Mouse (Mus musculus) liver, embryonic 11.5 days (tissue): ENCODE measurements around the gene Glcci1. TPM values are rescaled to one million over a fixed set of nuclear protein-coding genes. Genes with fewer than 3 reads are reported as not detected.

Source experiments
- ATAC-seq: fragments of 200-750 bp; cut with Nextera tagmentation; replicated peaks from 2 replicates; pipeline ENCODE4 v1.8.0; 2017; ENCODE audit warnings: moderate number of reproducible peaks, mild to moderate bottlenecking, moderate TSS enrichment, moderate library complexity; ENCODE audit not compliant: low FRiP score
- DNase-seq: peaks from one replicate; pipeline ENCODE4 v3.0.0-alpha.2; 2017; ENCODE audit warnings: low spot score
- H3K27ac ChIP-seq: fragments of 300-500 bp; sonication (generic); 2 replicates; pipeline ENCODE4 v1.5.1; 2014; ENCODE audit warnings: mild to moderate bottlenecking, low read depth, low read length, control low read depth
- H3K27me3 ChIP-seq: fragments of 300-500 bp; sonication (generic); replicated peaks from 2 replicates; pipeline ENCODE4 v1.6.1; 2014; ENCODE audit warnings: low read length, mixed read lengths; ENCODE audit not compliant: control insufficient read depth, insufficient read depth
- H3K36me3 ChIP-seq: fragments of 300-500 bp; sonication (generic); 2 replicates; pipeline ENCODE4 v1.6.1; 2014; ENCODE audit warnings: mild to moderate bottlenecking, low read length, moderate library complexity, mixed read lengths; ENCODE audit not compliant: control insufficient read depth, insufficient read depth
- H3K4me1 ChIP-seq: fragments of 300-500 bp; sonication (generic); replicated peaks from 2 replicates; pipeline ENCODE4 v1.6.1; 2014; ENCODE audit warnings: low read length, mixed read lengths; ENCODE audit not compliant: control insufficient read depth, insufficient read depth
- H3K4me2 ChIP-seq: fragments of 300-500 bp; sonication (generic); 2 replicates; pipeline ENCODE4 v1.6.1; 2014; ENCODE audit warnings: mild to moderate bottlenecking, control low read depth, moderate library complexity
- H3K4me3 ChIP-seq: fragments of 300-500 bp; sonication (generic); 2 replicates; pipeline ENCODE4 v1.5.1; 2014; ENCODE audit warnings: low read depth, low read length, control low read depth
- H3K9ac ChIP-seq: fragments of 300-500 bp; sonication (generic); 2 replicates; pipeline ENCODE4 v1.6.1; 2014; ENCODE audit warnings: low read depth, low read length, control low read depth
- H3K9me3 ChIP-seq: fragments of 300-500 bp; sonication (generic); 2 replicates; pipeline ENCODE4 v1.6.1; 2016; ENCODE audit warnings: low read length, inconsistent platforms, mixed read lengths; ENCODE audit not compliant: control insufficient read depth
- WGBS: fragments of 180-500 bp; shearing (Covaris S2); extraction: QIAGEN DNeasy Blood & Tissue Kit; methylation state at CpG from one replicate; pipeline ENCODE4 v1.1.7; 2014; 5-methylcytosine and 5-hydroxymethylcytosine counted together
- polyA plus RNA-seq: library from polyadenylated mRNA; unstranded; fragments of >200 nt; fragmentation: Nextera tagmentation; extraction: Ambion mirVana; gene quantifications from 2 replicates; pipeline ENCODE4 v1.2.1, GENCODE M21; 2014

Glcci1 gene
- polyA plus RNA-seq = 3.8 and 3.9 TPM in 2 replicates

GRCm38 (mm10) chr6:8509551-8509950 is at the start of gene Glcci1:
Glcci1 (plus strand) TSS chr6:8509600.
- Histone ChIP-seq H3K9ac (peak within 1 kb of the TSS; percentile 92), H3K4me3 (peak within 1 kb of the TSS; percentile 76), H3K27ac (peak within 1 kb of the TSS; percentile 94), H3K9me3 (no peaks in the 10 kb centered on the region), H3K4me1 (peaks cover 5% of the 10 kb centered on the region; the same call in 1 of the 2 replicates), H3K27me3 (no peaks in the 10 kb centered on the region), H3K4me2 (peak within 1 kb of the TSS; percentile 78), H3K36me3 (no peaks in the 10 kb centered on the region)
- DNase-seq (no peak), ATAC-seq (peak; percentile 77)
- 0% methylated on average over 19 of the region's 69 CpGs for WGBS

GRCm38 (mm10) chr6:8462447-8462846 is 47.0 kb upstream of the Glcci1 start:
- H3K4me3 ChIP-seq = no peak overlapping the region
- no peak overlapping the region for H3K4me2 ChIP-seq
- ATAC-seq (no peak), DNase-seq (no peak)
- 87% methylated on average over 2 of the region's 2 CpGs for WGBS
- no peaks in the 10 kb centered on the region for H3K36me3 ChIP-seq
- H3K4me1 ChIP-seq = no peaks in the 10 kb centered on the region
- H3K9ac ChIP-seq = no peak overlapping the region
- no peaks in the 10 kb centered on the region for H3K27me3 ChIP-seq
- H3K9me3 ChIP-seq = no peaks in the 10 kb centered on the region
- H3K27ac ChIP-seq = no peak overlapping the region

- Histone ChIP-seq H3K27ac (no peak overlapping the region), H3K4me2 (no peak overlapping the region), H3K4me1 (no peaks in the 10 kb centered on the region), H3K9me3 (no peaks in the 10 kb centered on the region), H3K27me3 (no peaks in the 10 kb centered on the region), H3K4me3 (no peak overlapping the region), H3K36me3 (no peaks in the 10 kb centered on the region), H3K9ac (no peak overlapping the region)
- DNase-seq = no peak
- 86% methylated on average over 1 of the region's 1 CpGs for WGBS
- no peak for ATAC-seq
Measured at GRCm38 (mm10) chr6:8465388-8465787, 44.0 kb upstream of the Glcci1 start.

GRCm38 (mm10) chr6:8465985-8466384 is 43.4 kb upstream of the Glcci1 start:
- H3K4me3 ChIP-seq = no peak overlapping the region
- H3K4me2 ChIP-seq = no peak overlapping the region
- H3K27me3 ChIP-seq = no peaks in the 10 kb centered on the region
- no peaks in the 10 kb centered on the region for H3K4me1 ChIP-seq
- DNase-seq = no peak
- WGBS = 72% methylated on average over 5 of the region's 5 CpGs
- no peaks in the 10 kb centered on the region for H3K9me3 ChIP-seq
- H3K9ac ChIP-seq = no peak overlapping the region
- H3K36me3 ChIP-seq = no peaks in the 10 kb centered on the region
- ATAC-seq = no peak
- H3K27ac ChIP-seq = no peak overlapping the region

GRCm38 (mm10) chr6:8467667-8468337 is 41.6 kb upstream of the Glcci1 start:
- Histone ChIP-seq H3K27me3 (no peaks in the 10 kb centered on the region), H3K27ac (no peak overlapping the region), H3K9me3 (no peaks in the 10 kb centered on the region), H3K4me3 (no peak overlapping the region), H3K36me3 (no peaks in the 10 kb centered on the region), H3K9ac (no peak overlapping the region), H3K4me2 (no peak overlapping the region), H3K4me1 (no peaks in the 10 kb centered on the region)
- ATAC-seq = no peak
- DNase-seq = no peak
- WGBS = 81% methylated on average over 10 of the region's 10 CpGs

- H3K4me2 ChIP-seq = no peak overlapping the region
- no peaks in the 10 kb centered on the region; the same call in 1 of the 2 replicates for H3K4me1 ChIP-seq
- H3K9me3 ChIP-seq = no peaks in the 10 kb centered on the region
- no peaks in the 10 kb centered on the region for H3K36me3 ChIP-seq
- 91% methylated on average over 3 of the region's 3 CpGs for WGBS
- H3K9ac ChIP-seq = no peak overlapping the region
- H3K27ac ChIP-seq = no peak overlapping the region
- no peak overlapping the region for H3K4me3 ChIP-seq
- ATAC-seq (no peak), DNase-seq (no peak)
- no peaks in the 10 kb centered on the region for H3K27me3 ChIP-seq
Measured at GRCm38 (mm10) chr6:8469918-8470317, 39.5 kb upstream of the Glcci1 start.

- ATAC-seq (no peak), DNase-seq (no peak)
- no peaks in the 10 kb centered on the region; the same call in 1 of the 2 replicates for H3K4me1 ChIP-seq
- H3K36me3 ChIP-seq = no peaks in the 10 kb centered on the region
- H3K27me3 ChIP-seq = no peaks in the 10 kb centered on the region
- 76% methylated on average over 3 of the region's 3 CpGs for WGBS
- no peak overlapping the region for H3K9ac ChIP-seq
- H3K4me2 ChIP-seq = no peak overlapping the region
- H3K4me3 ChIP-seq = no peak overlapping the region
- H3K9me3 ChIP-seq = no peaks in the 10 kb centered on the region
- no peak overlapping the region for H3K27ac ChIP-seq
Measured at GRCm38 (mm10) chr6:8472125-8472524, 37.3 kb upstream of the Glcci1 start.

GRCm38 (mm10) chr6:8472915-8473314 is 36.5 kb upstream of the Glcci1 start:
- H3K36me3 ChIP-seq = no peaks in the 10 kb centered on the region
- no peak for DNase-seq
- H3K27ac ChIP-seq = no peak overlapping the region
- no peaks in the 10 kb centered on the region for H3K9me3 ChIP-seq
- ATAC-seq = no peak; the same call in 1 of the 2 replicates
- H3K4me1 ChIP-seq = no peaks in the 10 kb centered on the region; the same call in 1 of the 2 replicates
- H3K4me2 ChIP-seq = no peak overlapping the region
- no peak overlapping the region for H3K9ac ChIP-seq
- no peaks in the 10 kb centered on the region for H3K27me3 ChIP-seq
- 41% methylated on average over 5 of the region's 5 CpGs for WGBS
- H3K4me3 ChIP-seq = no peak overlapping the region

GRCm38 (mm10) chr6:8473498-8473897 is 35.9 kb upstream of the Glcci1 start:
- no peaks in the 10 kb centered on the region for H3K36me3 ChIP-seq
- no peak overlapping the region for H3K9ac ChIP-seq
- 51% methylated on average over 5 of the region's 5 CpGs for WGBS
- no peak for DNase-seq
- no peaks in the 10 kb centered on the region for H3K27me3 ChIP-seq
- no peaks in the 10 kb centered on the region for H3K9me3 ChIP-seq
- H3K4me3 ChIP-seq = no peak overlapping the region
- no peak overlapping the region for H3K27ac ChIP-seq
- ATAC-seq = no peak
- no peaks in the 10 kb centered on the region; the same call in 1 of the 2 replicates for H3K4me1 ChIP-seq
- no peak overlapping the region for H3K4me2 ChIP-seq
